Mouse (Mus musculus): ENCODE measurements around the gene Zfhx2.

DNA sequence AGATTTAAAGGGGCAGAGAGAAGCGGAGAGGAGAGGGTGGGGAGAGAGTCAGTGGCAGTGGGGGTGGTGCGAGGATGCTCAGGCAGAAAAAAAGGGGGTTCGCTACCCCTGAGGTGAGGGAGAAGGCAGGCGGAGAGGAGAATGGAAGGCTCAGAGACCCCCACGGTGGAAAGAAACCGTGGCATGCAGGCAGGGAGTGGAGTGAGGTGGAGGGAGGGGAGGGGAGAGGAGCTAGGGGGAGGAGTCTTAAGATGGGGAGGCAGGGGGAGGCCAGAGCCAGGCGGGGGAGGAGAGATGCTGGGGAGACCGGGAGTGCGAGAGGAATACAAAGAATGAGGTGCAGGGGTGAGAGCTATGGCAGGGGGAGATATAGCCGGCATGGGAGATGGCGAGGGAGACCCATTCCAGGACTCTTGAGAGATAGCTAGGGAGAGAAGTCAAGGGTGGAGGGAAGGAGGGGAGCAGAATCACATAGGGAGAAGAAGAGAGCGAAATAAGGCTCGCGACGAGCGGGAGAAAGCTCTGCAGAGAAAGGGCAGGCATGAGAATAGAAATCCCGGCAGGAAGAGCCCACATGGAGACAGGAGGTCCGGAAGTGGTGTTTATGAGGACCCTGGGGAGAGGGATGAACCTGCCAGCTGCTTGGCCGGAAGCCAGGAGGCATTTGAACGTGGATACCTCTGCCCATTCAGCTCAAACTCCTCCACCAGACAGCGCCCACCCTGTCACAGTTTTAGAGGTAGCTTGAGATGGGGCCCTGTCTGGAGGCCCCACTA, 24.5 kb upstream of the Zfhx2 start, which contains the start of gene Jph4:
- TF ChIP-seq CTCF (conservative IDR thresholded peaks at IDR 0.05 in 1 of 2, IDR thresholded peaks at IDR 0.05 in 1 of 2; ENCODE audit: low read depth in 2 of 2, low read length in 2 of 2) (no peak), ZC3H11A (IDR thresholded peaks at IDR 0.05; ENCODE audit: low read depth, low read length) (no peak), EP300 (IDR thresholded peaks at IDR 0.05; ENCODE audit: low read length) (no peak), MYC (IDR thresholded peaks at IDR 0.05; ENCODE audit: low read depth, low read length) (no peak), MAZ (IDR thresholded peaks at IDR 0.05; ENCODE audit: low read depth, low read length) (no peak), UBTF (IDR thresholded peaks at IDR 0.05; ENCODE audit: low read depth, low read length) (no peak), IRF4 (IDR thresholded peaks at IDR 0.05; ENCODE audit: low read depth, low read length) (no peak), ETS1 (conservative IDR thresholded peaks at IDR 0.05; ENCODE audit: low read depth, low read length) (no peak), KAT2A (IDR thresholded peaks at IDR 0.05; ENCODE audit: insufficient replicate concordance, low read length) (no peak), MAX (IDR thresholded peaks at IDR 0.05; ENCODE audit: low read length) (no peak)
